Mouse (Mus musculus) hindbrain, postnatal 0 days (tissue): ENCODE data around the gene Acsl3. TPM values are rescaled to one million over a fixed set of nuclear protein-coding genes. Genes with fewer than 3 reads are reported as not detected.
A peak's percentile ranks its signal among the peaks of the same experiment; 100 is the strongest.

Experiments used
- ATAC-seq: fragments of 200-750 bp; cut with Nextera tagmentation; 2 replicates; pipeline ENCODE4 v1.8.0; 2017; ENCODE audit warnings: mild to moderate bottlenecking, moderate TSS enrichment, moderate library complexity
- DNase-seq: peaks from one replicate; pipeline ENCODE4 v3.0.0-alpha.2; 2015; ENCODE audit warnings: low spot score
- H3K27ac ChIP-seq: fragments of 300-500 bp; sonication (generic); 2 replicates; pipeline ENCODE4 v1.5.1; 2014; ENCODE audit warnings: mild to moderate bottlenecking
- H3K27me3 ChIP-seq: fragments of 300-500 bp; sonication (generic); 2 replicates; pipeline ENCODE4 v1.6.1; 2014; ENCODE audit warnings: low read length, mixed read lengths; ENCODE audit not compliant: insufficient read depth
- H3K36me3 ChIP-seq: fragments of 300-500 bp; sonication (generic); 2 replicates; pipeline ENCODE4 v1.6.1; 2014; ENCODE audit warnings: low read length, mixed read lengths; ENCODE audit not compliant: insufficient read depth
- H3K4me1 ChIP-seq: fragments of 300-500 bp; sonication (generic); 2 replicates; pipeline ENCODE4 v1.6.1; 2014; ENCODE audit warnings: antibody characterized with exemption, low read length, mixed read lengths; ENCODE audit not compliant: insufficient read depth
- H3K4me2 ChIP-seq: fragments of 300-500 bp; sonication (generic); 2 replicates; pipeline ENCODE4 v1.6.1; 2014; ENCODE audit warnings: low read depth, mild to moderate bottlenecking, low read length, moderate library complexity, mixed read lengths
- H3K4me3 ChIP-seq: fragments of 300-500 bp; sonication (generic); 2 replicates; pipeline ENCODE4 v1.5.1; 2014; ENCODE audit warnings: low read length
- H3K9ac ChIP-seq: fragments of 300-500 bp; sonication (generic); replicated peaks from 2 replicates; pipeline ENCODE4 v1.6.1; 2014; ENCODE audit warnings: mild to moderate bottlenecking, low read length, moderate library complexity, mixed read lengths
- H3K9me3 ChIP-seq: fragments of 300-500 bp; sonication (generic); 2 replicates; pipeline ENCODE4 v1.6.1; 2016; ENCODE audit warnings: low read length, mixed read lengths
- CTCF ChIP-seq: IDR thresholded peaks from 2 replicates; pipeline ENCODE4 v1.5.1; 2016; ENCODE audit warnings: antibody characterized with exemption, control low read depth, low read depth
- WGBS: fragments of 180-500 bp; shearing (Covaris S2); extraction: QIAGEN DNeasy Blood & Tissue Kit; methylation state at CpG from one replicate; pipeline ENCODE4 v1.1.7; 2014; 5-methylcytosine and 5-hydroxymethylcytosine counted together
- polyA plus RNA-seq: library from polyadenylated mRNA; unstranded; fragments of >200 nt; fragmentation: Nextera tagmentation; extraction: Ambion mirVana; gene quantifications from 2 replicates; pipeline ENCODE4 v1.2.1, GENCODE M21; 2015
- total RNA-seq: library from RNA; depleted of rRNA; stranded (reverse); fragments of >200 nt; gene quantifications from 2 replicates; pipeline ENCODE4 v1.2.3, GENCODE M21; 2014

Gene Acsl3
- total and polyA plus RNA-seq, 2 experiments from 2014 or later = 79.2 to 86.3 TPM

GRCm38 (mm10) chr1:78684128-78684527 is 26.5 kb downstream of the Acsl3 start:
- no peak overlapping the region for H3K4me2 ChIP-seq
- no peak for TF ChIP-seq CTCF
- H3K9me3 ChIP-seq = no peaks in the 10 kb centered on the region
- ATAC-seq (no peak), DNase-seq (no peak)
- H3K27me3 ChIP-seq = no peaks in the 10 kb centered on the region
- WGBS = 90% methylated on average over 8 of the region's 8 CpGs
- no peak overlapping the region for H3K4me3 ChIP-seq
- 0 out of 2 replicates have a peak, but pooled peaks cover 3% of the 10 kb centered on the region for H3K36me3 ChIP-seq
- no peaks in the 10 kb centered on the region for H3K4me1 ChIP-seq
- no peak overlapping the region for H3K27ac ChIP-seq
- no peak overlapping the region for H3K9ac ChIP-seq

- Histone ChIP-seq H3K4me2 (no peak overlapping the region), H3K27ac (no peak overlapping the region), H3K36me3 (peaks cover 3% of the 10 kb centered on the region; the same call in 1 of the 2 replicates), H3K4me1 (no peaks in the 10 kb centered on the region), H3K27me3 (no peaks in the 10 kb centered on the region), H3K9me3 (no peaks in the 10 kb centered on the region), H3K9ac (no peak overlapping the region), H3K4me3 (no peak overlapping the region)
- peak; percentile 69 for TF ChIP-seq CTCF
- DNase-seq (peak; percentile 48), ATAC-seq (peak; percentile 70; the same call in 1 of the 2 replicates)
Measured at GRCm38 (mm10) chr1:78686872-78687271, 29.2 kb downstream of the Acsl3 start.

- Histone ChIP-seq H3K4me1 (no peaks in the 10 kb centered on the region), H3K4me2 (no peak overlapping the region), H3K27ac (no peak overlapping the region), H3K36me3 (peaks cover 13% of the 10 kb centered on the region; the same call in 1 of the 2 replicates), H3K9me3 (no peaks in the 10 kb centered on the region), H3K9ac (no peak overlapping the region), H3K27me3 (no peaks in the 10 kb centered on the region), H3K4me3 (no peak overlapping the region)
- 89% methylated on average over 7 of the region's 7 CpGs for WGBS
- TF ChIP-seq CTCF = peak; percentile 34; the same call in 1 of the 2 replicates
- DNase-seq = peak; percentile 32
- no peak for ATAC-seq
Measured at GRCm38 (mm10) chr1:78688149-78688548, 30.5 kb downstream of the Acsl3 start.

GRCm38 (mm10) chr1:78694503-78695258 is 37.1 kb downstream of the Acsl3 start:
- Histone ChIP-seq H3K4me3 (no peak overlapping the region), H3K27me3 (no peaks in the 10 kb centered on the region), H3K36me3 (peaks cover 43% of the 10 kb centered on the region; the same call in 1 of the 2 replicates), H3K9ac (no peak overlapping the region), H3K27ac (no peak overlapping the region), H3K4me2 (no peak overlapping the region), H3K9me3 (no peaks in the 10 kb centered on the region), H3K4me1 (no peaks in the 10 kb centered on the region)
- DNase-seq (no peak), ATAC-seq (no peak)
- TF ChIP-seq CTCF = no peak
- 93% methylated on average over 9 of the region's 9 CpGs for WGBS

- 86% methylated on average over 2 of the region's 2 CpGs for WGBS
Measured at GRCm38 (mm10) chr1:78696305-78696704, 38.7 kb downstream of the Acsl3 start.

DNA sequence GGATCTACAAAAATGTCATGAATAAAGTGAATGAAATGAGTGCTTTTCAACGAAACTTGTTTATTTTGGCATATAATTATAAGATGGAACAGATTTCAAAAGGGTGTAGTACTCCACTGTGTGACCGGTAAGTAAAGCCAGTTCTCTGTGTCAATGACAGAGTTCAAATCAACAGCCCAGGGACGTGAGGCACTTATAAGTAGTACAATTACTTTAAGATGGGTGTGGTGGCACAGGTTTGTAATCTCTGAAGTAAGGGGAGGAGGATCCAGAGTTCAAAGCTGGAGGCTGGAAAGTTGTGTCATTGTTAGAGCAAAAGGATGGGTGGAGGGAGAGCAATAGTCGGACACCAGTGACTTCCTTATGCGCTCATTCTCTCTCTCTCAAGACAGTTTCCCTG is 39.3 kb downstream of the Acsl3 start:
- ATAC-seq (no peak), DNase-seq (no peak)
- no peak for TF ChIP-seq CTCF
- Histone ChIP-seq H3K4me2 (no peak overlapping the region), H3K27ac (no peak overlapping the region), H3K4me3 (no peak overlapping the region), H3K9me3 (no peaks in the 10 kb centered on the region), H3K36me3 (peaks cover 46% of the 10 kb centered on the region; the same call in 1 of the 2 replicates), H3K9ac (no peak overlapping the region), H3K4me1 (no peaks in the 10 kb centered on the region), H3K27me3 (no peaks in the 10 kb centered on the region)
- WGBS = 89% methylated on average over 5 of the region's 5 CpGs

More at GRCm38 (mm10) chr1:78696305-78696704, 38.7 kb downstream of the Acsl3 start:
- peaks cover 43% of the 10 kb centered on the region; the same call in 1 of the 2 replicates for H3K36me3 ChIP-seq
- H3K27ac ChIP-seq = no peak overlapping the region
- H3K4me3 ChIP-seq = no peak overlapping the region
- H3K4me2 ChIP-seq = no peak overlapping the region
- DNase-seq = no peak
- H3K27me3 ChIP-seq = no peaks in the 10 kb centered on the region
- no peaks in the 10 kb centered on the region for H3K9me3 ChIP-seq
- TF ChIP-seq CTCF = no peak
- H3K4me1 ChIP-seq = no peaks in the 10 kb centered on the region
- no peak overlapping the region for H3K9ac ChIP-seq
- no peak for ATAC-seq

DNA sequence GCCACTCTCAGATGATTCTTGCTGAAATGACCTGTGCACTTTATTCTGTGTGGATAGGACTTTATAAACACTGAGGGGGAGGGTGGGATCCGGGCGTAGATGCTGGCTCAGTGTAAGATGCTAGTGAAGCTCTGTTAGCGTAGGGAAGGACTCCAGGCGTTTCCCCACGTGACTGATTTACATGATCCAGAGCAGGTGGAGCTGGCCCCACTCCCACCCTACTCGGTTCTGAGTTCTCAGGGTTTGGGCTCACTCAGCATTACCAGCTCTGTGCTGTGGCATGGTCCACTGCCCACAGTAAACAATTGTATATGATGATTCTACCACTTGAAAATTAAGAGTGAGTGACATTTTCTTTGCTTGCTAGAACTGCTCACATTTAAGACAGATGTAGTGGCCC is 40.5 kb downstream of the Acsl3 start:
- Histone ChIP-seq H3K9me3 (no peaks in the 10 kb centered on the region), H3K4me3 (no peak overlapping the region), H3K4me1 (no peaks in the 10 kb centered on the region), H3K27me3 (no peaks in the 10 kb centered on the region), H3K27ac (no peak overlapping the region), H3K9ac (no peak overlapping the region), H3K36me3 (peaks cover 43% of the 10 kb centered on the region; the same call in 1 of the 2 replicates), H3K4me2 (no peak overlapping the region)
- DNase-seq = no peak
- ATAC-seq = peak; percentile 40; the same call in 1 of the 2 replicates
- no peak for TF ChIP-seq CTCF
- WGBS = 66% methylated on average over 6 of the region's 6 CpGs
